Mouse (Mus musculus): Measurements from ENCODE around the gene 1700080E11Rik.

DNA sequence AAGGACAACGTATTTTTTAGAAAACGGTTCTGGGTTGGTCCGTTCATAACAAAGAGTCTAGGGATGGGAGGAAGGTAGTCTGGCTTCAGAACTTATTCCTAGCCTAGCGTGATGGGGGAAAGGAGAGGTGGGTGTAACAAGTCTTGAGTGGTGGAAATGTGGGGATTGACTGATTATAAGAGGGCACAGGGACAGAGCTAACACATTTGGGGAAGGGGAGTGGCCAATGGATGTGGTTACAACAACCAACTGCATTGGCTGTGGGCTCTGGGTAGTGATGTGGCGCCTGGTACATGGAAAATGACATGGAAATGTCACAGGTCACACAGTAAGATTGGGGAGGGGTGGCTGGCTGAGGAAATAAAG is 12.9 kb downstream of the 1700080E11Rik start:
- TF ChIP-seq CTCF (IDR thresholded peaks at IDR 0.05; ENCODE audit: control insufficient read depth, insufficient read depth, insufficient replicate concordance, low read depth, low read length) (no peak), POLR2A (IDR thresholded peaks at IDR 0.05; ENCODE audit: control insufficient read depth, low read depth, low read length) (no peak)

All from testis, adult 2 months (tissue).